Mouse (Mus musculus) megakaryocyte progenitor cell, adult 5-6 weeks (primary cell): ENCODE data around the gene Ptn. TPM values are rescaled to one million over a fixed set of nuclear protein-coding genes. Genes with fewer than 3 reads are reported as not detected.

Experiments
- ATAC-seq: replicated peaks from 2 replicates; pipeline ENCODE4 v1.8.0; 2016; ENCODE audit warnings: mild to moderate bottlenecking, moderate TSS enrichment, inconsistent platforms; ENCODE audit not compliant: poor library complexity
- total RNA-seq, 2 experiments: library from RNA; stranded (forward) in 1 of 2; stranded (reverse) in 1 of 2; fragments of 157-497, 149-512 nt in 1 of 2; fragments of 200-1000 nt in 1 of 2; gene quantifications; 2 replicates each; pipeline versions ENCODE4 v1.2.3 to v1.2.4; 2015 to 2017

Ptn gene
- total RNA-seq, 2 experiments from 2014 or later, result 0.42 TPM; not detected in 1

GRCm38 (mm10) chr6:36816666-36817065, 6.6 kb upstream of the Ptn start:
- ATAC-seq, result no peak

GRCm38 (mm10) chr6:36815992-36816391, 6.0 kb upstream of the Ptn start:
- no peak for ATAC-seq

- no peak for ATAC-seq
These were observed 2.9 kb upstream of the Ptn start for GRCm38 (mm10) chr6:36812666-36813515.

- ATAC-seq, result no peak
These were observed 428 bp upstream of the Ptn start for GRCm38 (mm10) chr6:36810448-36810847.

- 0 out of 2 replicates have a peak, but pooled peaks have one; percentile 4 for ATAC-seq
These were observed 701 bp downstream of the Ptn start for GRCm38 (mm10) chr6:36809311-36809726.

GRCm38 (mm10) chr6:36808306-36809058, 1.5 kb downstream of the Ptn start:
- no peak for ATAC-seq

- no peak for ATAC-seq
These were observed 3.1 kb downstream of the Ptn start for GRCm38 (mm10) chr6:36806906-36807305.

GRCm38 (mm10) chr6:36800309-36800946, 9.6 kb downstream of the Ptn start:
- ATAC-seq, result no peak

- ATAC-seq, result no peak
These were observed 12.9 kb downstream of the Ptn start for GRCm38 (mm10) chr6:36797066-36797655.

- no peak for ATAC-seq
These were observed 15.5 kb downstream of the Ptn start for GRCm38 (mm10) chr6:36794535-36794934.

- ATAC-seq, result no peak
These were observed 16.2 kb downstream of the Ptn start for GRCm38 (mm10) chr6:36793775-36794174.

GRCm38 (mm10) chr6:36789261-36789660, 20.8 kb downstream of the Ptn start:
- no peak for ATAC-seq

- ATAC-seq, result no peak
These were observed 21.3 kb downstream of the Ptn start for GRCm38 (mm10) chr6:36788576-36789191.

GRCm38 (mm10) chr6:36784682-36785208, 25.3 kb downstream of the Ptn start:
- ATAC-seq, result no peak

- ATAC-seq, result no peak
These were observed 27.5 kb downstream of the Ptn start for GRCm38 (mm10) chr6:36782481-36782880.

GRCm38 (mm10) chr6:36777567-36778337, 32.3 kb downstream of the Ptn start:
- no peak for ATAC-seq

GRCm38 (mm10) chr6:36777039-36777438, 33.0 kb downstream of the Ptn start:
- no peak for ATAC-seq

GRCm38 (mm10) chr6:36775647-36776360, 34.2 kb downstream of the Ptn start:
- ATAC-seq, result no peak

GRCm38 (mm10) chr6:36772541-36772940, 37.5 kb downstream of the Ptn start:
- no peak for ATAC-seq
